Mouse (Mus musculus): ENCODE results near the gene Scamp3. TPM values are rescaled to one million over a fixed set of nuclear protein-coding genes. Genes with fewer than 3 reads are reported as not detected.
"Not testable (repeated sequence)": the region's sequence is repeated elsewhere in the genome, so short reads cannot be mapped to it uniquely, and the experiment has no call there.

The Scamp3 gene
- total and polyA plus RNA-seq, 3 experiments, result 4.5 to 72.7 (median 12.5) TPM

DNA sequence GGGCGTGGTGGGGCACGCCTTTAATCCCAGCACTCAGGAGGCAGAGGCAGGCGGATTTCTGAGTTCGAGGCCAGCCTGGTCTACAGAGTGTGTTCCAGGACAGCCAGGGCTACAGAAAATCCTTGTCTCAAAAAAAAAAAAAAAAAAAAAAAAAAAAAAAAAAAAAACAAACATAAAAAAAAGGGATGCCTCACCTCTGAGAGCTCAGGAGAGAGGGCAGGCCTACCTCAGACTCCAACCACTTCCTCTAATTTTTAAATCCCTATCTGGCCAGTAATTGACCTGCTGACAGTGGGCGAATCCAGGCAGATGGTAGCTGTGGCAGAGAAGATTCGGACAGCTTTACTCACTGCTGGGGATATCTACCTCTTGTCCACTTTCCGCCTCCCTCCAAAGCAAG is 39.1 kb downstream of the Scamp3 start:
- H3K4me1 ChIP-seq (ENCODE audit: control insufficient read depth in 1 of 2, insufficient read depth in 2 of 2), result peaks cover 5 to 33% of the 10 kb centered on the region in 2 experiments; a peak in 3 of 4 replicates
- in situ Hi-C loops (cut with MboI; ENCODE audit: low pct_ligation_motif_present, low pct_unique_long_range_greater_than_20kb, low sequenced_read_pairs); H3K27me3 ChIP-seq (replicated peaks); H3K4me3 ChIP-seq (replicated peaks in 1 of 3; ENCODE audit: low read depth in 2 of 3, low read length in 2 of 3, poor library complexity in 1 of 3); DNase-seq (ENCODE audit: extremely low read depth); H3K4me2 ChIP-seq (ENCODE audit: insufficient read depth, low read depth, poor library complexity, severe bottlenecking); H3K9ac ChIP-seq (ENCODE audit: insufficient read depth, low read depth); H3K27ac ChIP-seq (ENCODE audit: insufficient read depth, low read depth); H3K9me3 ChIP-seq (replicated peaks; ENCODE audit: low read length); dilution Hi-C loops (cut with MboI; ENCODE audit: extremely low pct_ligation_motif_present, extremely low pct_unique_long_range_greater_than_20kb, low sequenced_read_pairs): not testable (repeated sequence)
- H3K36me3 ChIP-seq (replicated peaks in 1 of 2; ENCODE audit: control insufficient read depth in 1 of 2, insufficient read depth in 1 of 2, low read length in 1 of 2), result peaks cover 2 to 23% of the 10 kb centered on the region in 2 experiments
- H3K79me2 ChIP-seq (replicated peaks; ENCODE audit: control insufficient read depth, extremely low read depth, insufficient read depth, poor library complexity, severe bottlenecking), result peaks cover 14% of the 10 kb centered on the region
- TF ChIP-seq ZNF384 (IDR thresholded peaks at IDR 0.05; ENCODE audit: low read depth, low read length), result peak; percentile 22; the same call in 1 of the 2 replicates

GRCm38 (mm10) chr3:89218271-89218670 is 41.0 kb downstream of the Scamp3 start:
- H3K27ac ChIP-seq (ENCODE audit: insufficient read depth, low read depth), result no peak overlapping the region
- H3K4me1 ChIP-seq (ENCODE audit: control insufficient read depth in 1 of 2, insufficient read depth in 2 of 2), result peaks cover 0 to 17% of the 10 kb centered on the region in 2 experiments; a peak in 3 of 4 replicates
- dilution Hi-C loops (cut with MboI; ENCODE audit: extremely low pct_ligation_motif_present, extremely low pct_unique_long_range_greater_than_20kb, low sequenced_read_pairs) (no loop called here), in situ Hi-C loops (cut with MboI; ENCODE audit: low pct_ligation_motif_present, low pct_unique_long_range_greater_than_20kb, low sequenced_read_pairs) (no loop called here)
- peaks cover 3% of the 10 kb centered on the region; the same call in 1 of the 2 replicates for H3K79me2 ChIP-seq (replicated peaks; ENCODE audit: control insufficient read depth, extremely low read depth, insufficient read depth, poor library complexity, severe bottlenecking)
- no peaks in the 10 kb centered on the region for H3K9me3 ChIP-seq (replicated peaks; ENCODE audit: low read length)
- no peak overlapping the region for H3K4me3 ChIP-seq (replicated peaks in 1 of 3; ENCODE audit: low read depth in 2 of 3, low read length in 2 of 3, poor library complexity in 1 of 3)
- no peak overlapping the region for H3K4me2 ChIP-seq (ENCODE audit: insufficient read depth, low read depth, poor library complexity, severe bottlenecking)
- H3K27me3 ChIP-seq (replicated peaks), result no peaks in the 10 kb centered on the region
- DNase-seq (ENCODE audit: extremely low read depth), result no peak
- no peak for TF ChIP-seq NELFE (IDR thresholded peaks at IDR 0.05; ENCODE audit: low read depth, low read length)
- TF ChIP-seq BHLHE40 (IDR thresholded peaks at IDR 0.05; ENCODE audit: low read depth, low read length), result no peak
- no peak for TF ChIP-seq ZMIZ1 (IDR thresholded peaks at IDR 0.05; ENCODE audit: low read depth, low read length)
- TF ChIP-seq ELF1 (IDR thresholded peaks at IDR 0.05; ENCODE audit: low read depth, low read length), result no peak
- TF ChIP-seq USF2 (conservative IDR thresholded peaks at IDR 0.05; ENCODE audit: low read depth, low read length), result no peak
- no peak for TF ChIP-seq MYC (IDR thresholded peaks at IDR 0.05; ENCODE audit: low read depth, low read length)
- no peak for TF ChIP-seq GABPA (IDR thresholded peaks at IDR 0.05; ENCODE audit: insufficient replicate concordance, low read depth, low read length)
- no peak for TF ChIP-seq MXI1 (IDR thresholded peaks at IDR 0.05; ENCODE audit: low read depth, low read length)
- TF ChIP-seq EP300 (IDR thresholded peaks at IDR 0.05; ENCODE audit: low read length), result no peak
- no peak for TF ChIP-seq MAFK (IDR thresholded peaks at IDR 0.05; ENCODE audit: insufficient replicate concordance, low read length)
- TF ChIP-seq RAD21 (IDR thresholded peaks at IDR 0.05; ENCODE audit: low read depth, low read length), result no peak
- no peak for TF ChIP-seq ETS1 (conservative IDR thresholded peaks at IDR 0.05; ENCODE audit: low read depth, low read length)
- no peak overlapping the region for H3K9ac ChIP-seq (ENCODE audit: insufficient read depth, low read depth)
- H3K36me3 ChIP-seq (replicated peaks in 1 of 2; ENCODE audit: control insufficient read depth in 1 of 2, insufficient read depth in 1 of 2, low read length in 1 of 2), result peaks cover 0 to 15% of the 10 kb centered on the region in 2 experiments

DNA sequence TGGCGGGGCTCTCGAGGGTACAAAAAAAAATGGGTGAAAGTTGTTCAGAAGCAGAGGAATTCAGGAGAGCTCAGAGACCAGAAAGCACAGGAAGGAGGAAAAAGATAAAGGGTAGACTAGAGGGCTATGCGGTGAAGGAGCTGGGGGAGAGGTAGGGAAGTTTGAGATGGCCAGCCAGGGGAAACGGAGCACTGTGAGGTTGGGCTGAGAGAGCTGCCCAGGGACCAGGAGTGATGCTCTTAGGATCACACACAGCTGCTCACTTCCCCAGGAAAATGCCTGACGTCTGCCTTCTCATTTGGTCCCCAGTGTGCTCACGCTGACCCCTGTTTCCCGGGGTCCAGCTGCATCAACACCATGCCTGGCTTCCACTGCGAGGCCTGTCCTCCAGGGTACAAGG is 42.3 kb downstream of the Scamp3 start:
- Histone ChIP-seq H3K9me3 (replicated peaks; ENCODE audit: low read length) (no peaks in the 10 kb centered on the region), H3K79me2 (replicated peaks; ENCODE audit: control insufficient read depth, extremely low read depth, insufficient read depth, poor library complexity, severe bottlenecking) (no peaks in the 10 kb centered on the region), H3K9ac (ENCODE audit: insufficient read depth, low read depth) (no peak overlapping the region), H3K4me1 (ENCODE audit: control insufficient read depth in 1 of 2, insufficient read depth in 2 of 2) (peaks cover 0 to 15% of the 10 kb centered on the region in 2 experiments; a peak in 3 of 4 replicates), H3K4me2 (ENCODE audit: insufficient read depth, low read depth, poor library complexity, severe bottlenecking) (no peak overlapping the region), H3K27ac (ENCODE audit: insufficient read depth, low read depth) (no peak overlapping the region), H3K4me3 (replicated peaks in 1 of 3; ENCODE audit: low read depth in 2 of 3, low read length in 2 of 3, poor library complexity in 1 of 3) (no peak overlapping the region), H3K36me3 (replicated peaks in 1 of 2; ENCODE audit: control insufficient read depth in 1 of 2, insufficient read depth in 1 of 2, low read length in 1 of 2) (peaks cover 0 to 22% of the 10 kb centered on the region in 2 experiments), H3K27me3 (replicated peaks) (no peaks in the 10 kb centered on the region)
- DNase-seq (ENCODE audit: extremely low read depth), result no peak
- dilution Hi-C loops (cut with MboI; ENCODE audit: extremely low pct_ligation_motif_present, extremely low pct_unique_long_range_greater_than_20kb, low sequenced_read_pairs), result no loop called here
- in situ Hi-C loops (cut with MboI; ENCODE audit: low pct_ligation_motif_present, low pct_unique_long_range_greater_than_20kb, low sequenced_read_pairs), result no loop called here
- TF ChIP-seq CHD2 (IDR thresholded peaks at IDR 0.05; ENCODE audit: low read length), result no peak
- no peak for TF ChIP-seq MAFK (IDR thresholded peaks at IDR 0.05; ENCODE audit: insufficient replicate concordance, low read length)
- TF ChIP-seq SMC3 (IDR thresholded peaks at IDR 0.05; ENCODE audit: low read depth, low read length), result no peak
- TF ChIP-seq TBP (conservative IDR thresholded peaks at IDR 0.05; ENCODE audit: low read depth, low read length), result no peak
- no peak for TF ChIP-seq JUN (IDR thresholded peaks at IDR 0.05; ENCODE audit: insufficient read depth, low read depth, low read length)
- no peak for TF ChIP-seq MAZ (IDR thresholded peaks at IDR 0.05; ENCODE audit: low read depth, low read length)
- no peak for TF ChIP-seq NRF1 (IDR thresholded peaks at IDR 0.05; ENCODE audit: low read depth, low read length)
- TF ChIP-seq MYC (IDR thresholded peaks at IDR 0.05; ENCODE audit: low read depth, low read length), result no peak
- TF ChIP-seq SIN3A (IDR thresholded peaks at IDR 0.05; ENCODE audit: low read length), result no peak
- no peak for TF ChIP-seq PAX5 (IDR thresholded peaks at IDR 0.05; ENCODE audit: low read length)
- TF ChIP-seq ZMIZ1 (IDR thresholded peaks at IDR 0.05; ENCODE audit: low read depth, low read length), result no peak
- no peak for TF ChIP-seq CTCF (conservative IDR thresholded peaks at IDR 0.05 in 1 of 2, IDR thresholded peaks at IDR 0.05 in 1 of 2; ENCODE audit: low read depth in 2 of 2, low read length in 2 of 2)
- no peak for TF ChIP-seq MEF2A (IDR thresholded peaks at IDR 0.05; ENCODE audit: borderline replicate concordance, low read depth, low read length)
- TF ChIP-seq HCFC1 (IDR thresholded peaks at IDR 0.05; ENCODE audit: low read depth, low read length), result no peak
- no peak for TF ChIP-seq USF2 (conservative IDR thresholded peaks at IDR 0.05; ENCODE audit: low read depth, low read length)
- no peak for TF ChIP-seq KAT2A (IDR thresholded peaks at IDR 0.05; ENCODE audit: insufficient replicate concordance, low read length)
- TF ChIP-seq GABPA (IDR thresholded peaks at IDR 0.05; ENCODE audit: insufficient replicate concordance, low read depth, low read length), result no peak
- no peak for TF ChIP-seq NELFE (IDR thresholded peaks at IDR 0.05; ENCODE audit: low read depth, low read length)
